Mouse (Mus musculus): ENCODE measurements around the gene H2-M10.1.

DNA sequence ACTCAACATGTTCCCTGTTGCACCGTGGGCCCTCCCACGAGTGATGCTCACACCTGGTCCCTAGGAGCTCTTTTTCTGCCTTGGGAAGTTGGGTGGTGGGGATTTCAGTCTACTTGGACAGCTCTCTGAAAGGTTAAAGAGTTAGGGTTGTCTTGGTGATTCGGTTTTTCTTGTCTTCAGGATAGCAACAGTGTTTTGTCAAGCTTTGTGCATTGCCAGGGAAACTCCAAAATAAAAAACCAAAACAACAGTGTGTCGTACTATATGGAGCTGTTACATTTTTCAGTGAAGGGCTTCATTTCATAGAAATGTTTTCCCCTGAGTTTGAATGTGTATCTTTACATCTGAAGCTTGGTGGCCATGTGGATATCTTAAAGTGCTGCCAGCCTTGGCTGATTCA, 51.2 kb downstream of the H2-M10.1 start:
- TF ChIP-seq CTCF (IDR thresholded peaks at IDR 0.05; ENCODE audit: insufficient read depth, low read depth, low read length): no peak
- no peak for TF ChIP-seq POLR2A (IDR thresholded peaks at IDR 0.05; ENCODE audit: insufficient read depth, low read depth, low read length)
